In the genomic region with DNA sequence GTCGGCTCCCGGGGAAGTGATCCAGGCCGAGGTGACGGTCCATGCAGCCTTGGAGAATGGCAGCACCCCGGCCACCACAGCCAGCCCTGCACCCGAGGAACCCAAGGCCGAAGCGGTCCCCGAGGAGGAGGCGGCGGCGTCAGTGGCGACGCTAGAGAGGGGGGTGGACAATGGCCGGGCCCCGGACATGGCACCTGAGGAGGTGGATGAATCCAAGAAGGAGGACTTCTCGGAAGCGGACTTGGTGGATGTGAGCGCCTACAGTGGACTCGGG, we compare ENCODE assay signal across 9 mouse cellular contexts. TPM values are rescaled to one million over a fixed set of nuclear protein-coding genes. Genes with fewer than 3 reads are reported as not detected.
DNase-seq lines count a peak whose midpoint lies in the region; ATAC-seq and TF ChIP-seq lines count a peak whose summit lies in the region.
"Had no signal": no experiment of that assay in that cellular context is flagged by ENCODE, and none has a peak within 500 bp of the region (broad histone marks: within the 10 kb centered on the region; RNA-seq: fewer than 3 reads in every experiment).

No protein-coding gene starts in this region.

- 0% methylated on average over 20 of the region's 20 CpGs for WGBS in thymus, adult 2 months
- under 1% methylated on average over 20 of the region's 20 CpGs for WGBS in limb, embryonic 11.5 days
- 2% methylated on average over 20 of the region's 20 CpGs for WGBS in neural tube, embryonic 12.5 days

- peak overlapping the region; percentile 93 for H3K9ac ChIP-seq in limb, embryonic 11.5 days (ENCODE audit: low read length)
- H3K9ac ChIP-seq in neural tube, embryonic 12.5 days = peak overlapping the region; percentile 97

- TF ChIP-seq CTCF in thymus, adult 2 months (IDR thresholded peaks at IDR 0.05; ENCODE audit: borderline replicate concordance, control insufficient read depth, extremely low read depth, insufficient read depth, low read length, poor library complexity) = no peak

- H3K27ac ChIP-seq in thymus, adult 2 months (ENCODE audit: control insufficient read depth, insufficient read depth, low read length) = peak overlapping the region; percentile 0; the same call in 1 of the 2 replicates
- H3K27ac ChIP-seq in limb, embryonic 11.5 days (replicated peaks; ENCODE audit: low read depth, low read length) = no peak overlapping the region; the same call in 1 of the 2 replicates
- H3K27ac ChIP-seq in neural tube, embryonic 12.5 days = 0 out of 2 replicates have a peak overlapping the region, but pooled peaks have one; percentile 8

- no peaks in the 10 kb centered on the region for H3K27me3 ChIP-seq in thymus, adult 2 months (ENCODE audit: control insufficient read depth, insufficient read depth, low read length)
- H3K27me3 ChIP-seq in limb, embryonic 11.5 days (ENCODE audit: control insufficient read depth, insufficient read depth, low read length) = no peaks in the 10 kb centered on the region
- no peaks in the 10 kb centered on the region for H3K27me3 ChIP-seq in neural tube, embryonic 12.5 days (replicated peaks)

- no peak for TF ChIP-seq POLR2A in thymus, adult 2 months (IDR thresholded peaks at IDR 0.05; ENCODE audit: control insufficient read depth, extremely low read depth, insufficient read depth, low read length, poor library complexity)

- H3K4me3 ChIP-seq in thymus, adult 2 months (ENCODE audit: control insufficient read depth, insufficient read depth, low read length) = peak overlapping the region; percentile 69
- peak overlapping the region; percentile 95 for H3K4me3 ChIP-seq in limb, embryonic 11.5 days (ENCODE audit: low read depth, low read length)
- H3K4me3 ChIP-seq in neural tube, embryonic 12.5 days = peak overlapping the region; percentile 93

- H3K9me3 ChIP-seq in limb, embryonic 11.5 days (ENCODE audit: control insufficient read depth, low read length) = no peaks in the 10 kb centered on the region
- H3K9me3 ChIP-seq in neural tube, embryonic 12.5 days = no peaks in the 10 kb centered on the region

- DNase-seq in adrenal gland, adult 2 months = peak; percentile 78
- no peak for DNase-seq in adrenal gland, postnatal 4 days (ENCODE audit: low spot score in 2 of 2)
- DNase-seq in thymus, adult 2 months = peak; percentile 37
- no peak for DNase-seq in thymus, postnatal 10 days (ENCODE audit: low spot score in 2 of 2)
- DNase-seq in limb, embryonic 11.5 days (ENCODE audit: low spot score) = peak; percentile 29
- no peak for DNase-seq in ovary, postnatal 10 days (ENCODE audit: low spot score)
- DNase-seq in right cerebral cortex, postnatal 25 days = no peak

- peak overlapping the region; percentile 96 for H3K4me2 ChIP-seq in limb, embryonic 11.5 days (ENCODE audit: low read depth, severe bottlenecking)
- peak overlapping the region; percentile 88 for H3K4me2 ChIP-seq in neural tube, embryonic 12.5 days (replicated peaks)

- peaks cover 71% of the 10 kb centered on the region for H3K4me1 ChIP-seq in thymus, adult 2 months (replicated peaks; ENCODE audit: control insufficient read depth, insufficient read depth, low read length)
- peaks cover 55% of the 10 kb centered on the region for H3K4me1 ChIP-seq in limb, embryonic 11.5 days (ENCODE audit: control insufficient read depth, insufficient read depth, low read length)
- peaks cover 60% of the 10 kb centered on the region for H3K4me1 ChIP-seq in neural tube, embryonic 12.5 days

- ATAC-seq in limb, embryonic 11.5 days (ENCODE audit: insufficient number of reproducible peaks, low FRiP score, low TSS enrichment, low read depth) = no peak
- ATAC-seq in neural tube, embryonic 12.5 days (ENCODE audit: low FRiP score, low read depth) = no peak

- H3K36me3 ChIP-seq in thymus, adult 2 months (ENCODE audit: control insufficient read depth, insufficient read depth, low read length) = peaks cover 7% of the 10 kb centered on the region; the same call in 1 of the 2 replicates
- H3K36me3 ChIP-seq in limb, embryonic 11.5 days (ENCODE audit: control insufficient read depth, insufficient read depth, low read length) = peaks cover 14% of the 10 kb centered on the region
- H3K36me3 ChIP-seq in neural tube, embryonic 12.5 days = peaks cover 22% of the 10 kb centered on the region

RNA-seq across cellular contexts. Expression of gene Ppp1r9b, which starts 1.6 kb away (rescaled TPM):
- total RNA-seq in adrenal gland, adult 2 months (2021) = 100 to 1,000 TPM; 101 to 148 TPM
- polyA plus RNA-seq in adrenal gland, adult 2 months (2012; rRNA removed) = 61.6 and 64.6 TPM in 2 replicates
- total RNA-seq in adrenal gland, postnatal 4 days (2021) = 100 to 1,000 TPM; 108 to 113 TPM
- polyA plus RNA-seq in thymus, adult 2 months (2012; rRNA removed) = 112 and 127 TPM in 2 replicates
- 14.4 and 14.8 TPM in 2 replicates for polyA plus RNA-seq in limb, embryonic 11.5 days (2014; fragmentation: Nextera tagmentation; extraction: Ambion mirVana)
- 18.2 and 19.7 TPM in 2 replicates for polyA plus RNA-seq in neural tube, embryonic 12.5 days (2016; fragmentation: Nextera tagmentation; extraction: Ambion mirVana)

RNA-seq across cellular contexts. Expression of gene Sgca, which starts 16.3 kb away (rescaled TPM):
- total RNA-seq in adrenal gland, adult 2 months (2021) = not detected
- 0.79 and 0.95 TPM in 2 replicates for polyA plus RNA-seq in adrenal gland, adult 2 months (2012; rRNA removed)
- 1 to 10 TPM; 2.8 to 3.9 TPM for total RNA-seq in adrenal gland, postnatal 4 days (2021)
- polyA plus RNA-seq in thymus, adult 2 months (2012; rRNA removed) = 6.3 and 59.1 TPM in 2 replicates
- polyA plus RNA-seq in limb, embryonic 11.5 days (2014; fragmentation: Nextera tagmentation; extraction: Ambion mirVana) = 0.60 and 0.70 TPM in 2 replicates
- polyA plus RNA-seq in neural tube, embryonic 12.5 days (2016; fragmentation: Nextera tagmentation; extraction: Ambion mirVana) = 0.80 and 0.90 TPM in 2 replicates
- total RNA-seq: common myeloid progenitor, adult 5-6 weeks had no signal

RNA-seq across cellular contexts. Expression of gene Samd14, which starts 17.3 kb away (rescaled TPM):
- 1 to 10 TPM; 2.5 to 4.5 TPM for total RNA-seq in adrenal gland, adult 2 months (2021)
- 12.9 and 13.5 TPM in 2 replicates for polyA plus RNA-seq in adrenal gland, adult 2 months (2012; rRNA removed)
- total RNA-seq in adrenal gland, postnatal 4 days (2021) = 10 to 100 TPM; 16.2 to 22.5 TPM
- 9.3 and 10.1 TPM in 2 replicates for polyA plus RNA-seq in thymus, adult 2 months (2012; rRNA removed)
- 34.1 and 35.6 TPM in 2 replicates for polyA plus RNA-seq in limb, embryonic 11.5 days (2014; fragmentation: Nextera tagmentation; extraction: Ambion mirVana)
- 101 and 106 TPM in 2 replicates for polyA plus RNA-seq in neural tube, embryonic 12.5 days (2016; fragmentation: Nextera tagmentation; extraction: Ambion mirVana)

RNA-seq across cellular contexts. Expression of gene Hils1, which starts 25.0 kb away (rescaled TPM):
- total RNA-seq in adrenal gland, adult 2 months (2021) = not detected
- polyA plus RNA-seq in adrenal gland, adult 2 months (2012; rRNA removed) = not detected in 2 replicates
- not detected for total RNA-seq in adrenal gland, postnatal 4 days (2021)
- polyA plus RNA-seq in thymus, adult 2 months (2012; rRNA removed) = 0.12 TPM in 1 of 2 replicates, not detected in the other
- not detected in 2 replicates for polyA plus RNA-seq in limb, embryonic 11.5 days (2014; fragmentation: Nextera tagmentation; extraction: Ambion mirVana)
- polyA plus RNA-seq in neural tube, embryonic 12.5 days (2016; fragmentation: Nextera tagmentation; extraction: Ambion mirVana) = not detected in 2 replicates
- total RNA-seq: common myeloid progenitor, adult 5-6 weeks had no signal

RNA-seq across cellular contexts. Expression of gene Pdk2, which starts 48.7 kb away (rescaled TPM):
- 100 to 1,000 TPM in 1 of 2 experiments, 10 to 100 TPM in 1; 92.9 to 112 TPM for total RNA-seq in adrenal gland, adult 2 months (2021)
- 114 and 118 TPM in 2 replicates for polyA plus RNA-seq in adrenal gland, adult 2 months (2012; rRNA removed)
- total RNA-seq in adrenal gland, postnatal 4 days (2021) = 10 to 100 TPM; 59.8 to 69.3 TPM
- polyA plus RNA-seq in thymus, adult 2 months (2012; rRNA removed) = 47.7 and 55.0 TPM in 2 replicates
- polyA plus RNA-seq in limb, embryonic 11.5 days (2014; fragmentation: Nextera tagmentation; extraction: Ambion mirVana) = 19.3 and 20.1 TPM in 2 replicates
- polyA plus RNA-seq in neural tube, embryonic 12.5 days (2016; fragmentation: Nextera tagmentation; extraction: Ambion mirVana) = 20.5 and 20.6 TPM in 2 replicates

Comparison
In these comparisons a context has a peak if more than half of its experiments do, and no peak if none do; other contexts are left out.
1. DNase-seq: peak in adrenal gland, adult 2 months (single experiment), thymus, adult 2 months (single experiment) and limb, embryonic 11.5 days (single experiment); none in adrenal gland, postnatal 4 days (0 of 2), thymus, postnatal 10 days (0 of 2), ovary, postnatal 10 days (single experiment) and right cerebral cortex, postnatal 25 days (single experiment).
2. Peak in every context shown above with its lines, with median percentiles within 50 percentile points of each other: H3K4me3 ChIP-seq.